Mouse (Mus musculus) layer of hippocampus, adult 18-20 months (tissue): ENCODE measurements around the gene Satb2. TPM values are rescaled to one million over a fixed set of nuclear protein-coding genes. Genes with fewer than 3 reads are reported as not detected.

Experiments used
- DNase-seq, 2 experiments: peaks; one replicate each; pipeline ENCODE4 v3.0.0; 2022; ENCODE audit warnings: low spot score in 2 of 2
- total RNA-seq, 2 experiments: library from RNA; stranded (reverse); gene quantifications; 2 replicates each; pipeline ENCODE4 v1.2.3; 2021

Gene Satb2
- total RNA-seq, 2 experiments from 2014 or later = 16.5 to 18.8 TPM

- DNase-seq = no peak
Measured at GRCm38 (mm10) chr1:56936554-56936953, 41.9 kb downstream of the Satb2 start.

GRCm38 (mm10) chr1:56933821-56934220, 44.6 kb downstream of the Satb2 start:
- no peak for DNase-seq

GRCm38 (mm10) chr1:56930096-56930495, 48.4 kb downstream of the Satb2 start:
- DNase-seq = no peak

- DNase-seq = peak; percentile 13 to 45
Measured at GRCm38 (mm10) chr1:56928731-56929130, 49.7 kb downstream of the Satb2 start.

- DNase-seq = peak in 1 of 2 experiments; percentile 19
Measured at GRCm38 (mm10) chr1:56920472-56920871, 58.0 kb downstream of the Satb2 start.

- no peak for DNase-seq
Measured at GRCm38 (mm10) chr1:56914279-56914678, 64.2 kb downstream of the Satb2 start.

- no peak for DNase-seq
Measured at GRCm38 (mm10) chr1:56900706-56901287, 77.7 kb downstream of the Satb2 start.

- DNase-seq = peak; percentile 25 to 57
Measured at GRCm38 (mm10) chr1:56900187-56900586, 78.3 kb downstream of the Satb2 start.

- DNase-seq = no peak
Measured at GRCm38 (mm10) chr1:56898606-56899396, 79.6 kb downstream of the Satb2 start.

- DNase-seq = no peak
Measured at GRCm38 (mm10) chr1:56897492-56898180, 80.8 kb downstream of the Satb2 start.

GRCm38 (mm10) chr1:56896670-56897069, 81.8 kb downstream of the Satb2 start:
- DNase-seq = no peak

GRCm38 (mm10) chr1:56892766-56893165, 85.7 kb downstream of the Satb2 start:
- DNase-seq = peak in 1 of 2 experiments; percentile 7

GRCm38 (mm10) chr1:56888939-56889338, 89.5 kb downstream of the Satb2 start:
- DNase-seq = no peak

- DNase-seq = no peak
Measured at GRCm38 (mm10) chr1:56887524-56887923, 90.9 kb downstream of the Satb2 start.

GRCm38 (mm10) chr1:56871485-56871884, 107.0 kb downstream of the Satb2 start:
- DNase-seq = peak in 1 of 2 experiments; percentile 53

- DNase-seq = no peak
Measured at GRCm38 (mm10) chr1:56865246-56865645, 113.2 kb downstream of the Satb2 start.

GRCm38 (mm10) chr1:56862799-56863198, 115.7 kb downstream of the Satb2 start:
- no peak for DNase-seq

GRCm38 (mm10) chr1:56857202-56857601, 121.2 kb downstream of the Satb2 start:
- no peak for DNase-seq

- no peak for DNase-seq
Measured at GRCm38 (mm10) chr1:56850446-56850845, 128.0 kb downstream of the Satb2 start.

GRCm38 (mm10) chr1:56846358-56846757, 132.1 kb downstream of the Satb2 start:
- no peak for DNase-seq

GRCm38 (mm10) chr1:56845523-56846118, 132.8 kb downstream of the Satb2 start:
- no peak for DNase-seq
